Mouse (Mus musculus) hindbrain, embryonic 10.5 days (tissue): Measurements from ENCODE around the gene Necap2. TPM values are rescaled to one million over a fixed set of nuclear protein-coding genes. Genes with fewer than 3 reads are reported as not detected.

Source experiments
- DNase-seq: peaks from one replicate; pipeline ENCODE4 v3.0.0-alpha.2; 2017; ENCODE audit warnings: low spot score
- H3K27ac ChIP-seq: fragments of 300-500 bp; sonication (generic); 2 replicates; pipeline ENCODE4 v1.5.1; 2016; ENCODE audit warnings: mild to moderate bottlenecking, moderate library complexity
- H3K27me3 ChIP-seq: fragments of 300-500 bp; sonication (generic); 2 replicates; pipeline ENCODE4 v1.6.1; 2016; ENCODE audit warnings: mild to moderate bottlenecking; ENCODE audit not compliant: poor library complexity, insufficient read depth, severe bottlenecking
- H3K36me3 ChIP-seq: fragments of 300-500 bp; sonication (generic); 2 replicates; pipeline ENCODE4 v1.6.1; 2016; ENCODE audit warnings: mild to moderate bottlenecking, moderate library complexity
- H3K4me1 ChIP-seq: fragments of 300-500 bp; sonication (generic); replicated peaks from 2 replicates; pipeline ENCODE4 v1.6.1; 2016; ENCODE audit warnings: mild to moderate bottlenecking
- H3K4me3 ChIP-seq: fragments of 300-500 bp; sonication (generic); 2 replicates; pipeline ENCODE4 v1.5.1; 2016; ENCODE audit warnings: mild to moderate bottlenecking, moderate library complexity
- H3K9me3 ChIP-seq: fragments of 300-500 bp; sonication (generic); 2 replicates; pipeline ENCODE4 v1.6.1; 2016; ENCODE audit warnings: mild to moderate bottlenecking, moderate library complexity
- WGBS: fragments of 180-500 bp; shearing (Covaris S2); methylation state at CpG from one replicate; pipeline ENCODE4 v1.1.7; 2016; 5-methylcytosine and 5-hydroxymethylcytosine counted together
- polyA plus RNA-seq: library from polyadenylated mRNA; unstranded; fragments of >200 nt; fragmentation: Nextera tagmentation; extraction: Ambion mirVana; gene quantifications from 2 replicates; pipeline ENCODE4 v1.2.1, GENCODE M21; 2016

Necap2 gene
- polyA plus RNA-seq, 1 experiment from 2014 or later: 66.0 TPM

DNA sequence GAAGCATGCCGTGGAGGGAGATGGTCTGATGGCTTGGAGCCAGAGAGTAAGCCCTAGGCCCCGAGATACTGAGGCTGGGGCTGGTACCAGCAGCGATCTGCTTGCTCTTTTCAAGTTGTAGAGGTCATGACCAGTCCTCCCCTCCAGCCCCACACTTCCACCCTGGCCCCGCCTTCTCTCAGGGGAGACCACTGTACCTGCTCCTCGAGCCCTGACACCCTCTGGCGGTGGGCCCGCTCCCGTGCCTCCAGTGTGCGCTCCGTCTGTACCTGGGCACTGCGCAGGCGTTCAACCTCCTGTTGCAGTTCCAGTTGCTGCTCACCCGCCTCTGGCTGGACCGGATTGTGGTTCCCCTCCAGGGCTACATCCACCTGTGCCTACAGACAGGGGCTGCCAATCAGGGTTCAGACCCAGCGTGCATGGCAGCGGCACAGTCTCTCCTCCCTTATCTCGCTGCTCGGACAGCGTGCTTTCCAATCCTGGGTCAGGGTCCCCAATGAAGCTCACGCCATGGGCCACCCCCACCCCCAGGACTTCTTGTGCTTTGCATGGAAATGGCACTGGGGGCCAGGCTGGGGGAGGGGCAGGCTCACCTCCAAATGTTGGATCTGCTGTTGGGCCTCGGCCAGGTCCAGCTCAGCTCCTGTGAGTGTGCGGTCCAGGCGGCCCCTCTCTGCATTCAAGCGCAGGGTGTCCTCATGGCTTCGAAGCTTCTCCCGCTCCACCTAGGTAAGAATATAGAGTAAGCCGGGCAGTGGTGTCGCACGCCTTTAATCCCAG is 60.3 kb downstream of the Necap2 start:
- H3K9me3 ChIP-seq: no peaks in the 10 kb centered on the region
- peak overlapping the region; percentile 62; the same call in 1 of the 2 replicates for H3K27ac ChIP-seq
- peaks cover 91% of the 10 kb centered on the region for H3K36me3 ChIP-seq
- WGBS: 85% methylated on average over 29 of the region's 29 CpGs
- no peaks in the 10 kb centered on the region for H3K27me3 ChIP-seq
- no peak for DNase-seq
- peaks cover 60% of the 10 kb centered on the region for H3K4me1 ChIP-seq
- no peak overlapping the region for H3K4me3 ChIP-seq

Other genes starting within 250 kb of the Necap2 start
- gene Padi1, start 232.6 kb downstream of the Necap2 start, polyA plus RNA-seq: 0.07 TPM in 2 replicates
- 1.4 and 3.8 TPM in 2 replicates for gene Padi2, start 172.0 kb downstream of the Necap2 start, polyA plus RNA-seq
- 412 and 491 TPM in 2 replicates for gene Sdhb, start 117.2 kb downstream of the Necap2 start, polyA plus RNA-seq
- gene Atp13a2, start 91.5 kb downstream of the Necap2 start, polyA plus RNA-seq: 54.8 and 82.1 TPM in 2 replicates
- 307 and 334 TPM in 2 replicates for gene Mfap2, start 67.9 kb downstream of the Necap2 start, polyA plus RNA-seq
- 11.4 and 12.0 TPM in 2 replicates for gene Crocc, start 17.8 kb downstream of the Necap2 start, polyA plus RNA-seq
- gene Spata21, start 10.0 kb upstream of the Necap2 start, polyA plus RNA-seq: not detected in 2 replicates
- gene Szrd1, start 61.4 kb upstream of the Necap2 start, polyA plus RNA-seq: 36.5 and 44.1 TPM in 2 replicates
- gene Fbxo42, start 69.6 kb upstream of the Necap2 start, polyA plus RNA-seq: 23.2 and 24.5 TPM in 2 replicates
- gene Rsg1, start 135.6 kb upstream of the Necap2 start, polyA plus RNA-seq: 5.3 and 6.5 TPM in 2 replicates
- gene Arhgef19, start 161.1 kb upstream of the Necap2 start, polyA plus RNA-seq: 1.7 and 4.3 TPM in 2 replicates
- 3.3 and 4.4 TPM in 2 replicates for gene Epha2, start 222.9 kb upstream of the Necap2 start, polyA plus RNA-seq